Mouse (Mus musculus) naive thymus-derived CD4-positive, alpha-beta T cell, adult 5 months (primary cell): ENCODE data around the gene Zbtb38. TPM values are rescaled to one million over a fixed set of nuclear protein-coding genes. Genes with fewer than 3 reads are reported as not detected.

Source experiments
- polyA plus RNA-seq: library from polyadenylated mRNA; unstranded; fragments of 100-300 nt; shearing (Covaris generic); gene quantifications from one replicate; pipeline ENCODE4 v1.2.1, GENCODE M21; 2017

Zbtb38 gene
- polyA plus RNA-seq, result 28.4 TPM

DNA sequence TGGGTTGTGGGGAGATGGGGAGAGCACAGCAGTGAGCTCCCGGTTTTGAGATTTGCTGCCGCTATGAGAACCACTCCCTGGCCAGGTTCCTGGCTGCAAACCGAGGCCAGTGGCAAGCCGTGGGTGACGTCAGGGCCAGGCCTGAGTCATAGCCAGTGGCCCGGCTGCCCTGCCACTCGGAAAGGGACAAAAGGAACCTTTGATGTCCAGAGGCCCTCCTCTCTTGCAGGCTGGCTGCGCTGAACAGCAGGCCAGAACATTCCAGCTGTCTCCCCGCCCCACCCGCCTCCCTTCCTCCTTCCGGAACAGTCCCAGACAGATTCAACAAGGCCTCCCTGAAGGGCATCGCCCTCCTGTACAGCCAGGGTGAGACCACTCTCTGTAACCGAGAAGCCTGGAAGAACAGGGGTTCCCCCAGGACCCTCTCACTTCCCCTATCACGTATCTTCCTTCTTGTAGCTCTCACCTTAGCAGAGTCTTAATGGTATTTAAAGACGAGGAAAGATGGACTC is at the start of gene Zbtb38:
TSS of gene Zbtb38 (minus strand) at position 229 of the 512 bp plus-strand sequence.

Other genes starting within 250 kb of the Zbtb38 start
- not detected for gene Gm28729, start 227.6 kb downstream of the Zbtb38 start, polyA plus RNA-seq
- gene Rasa2, start 121.2 kb downstream of the Zbtb38 start, polyA plus RNA-seq, result 77.4 TPM
- gene Pxylp1, start 139.8 kb upstream of the Zbtb38 start, polyA plus RNA-seq, result 29.6 TPM